Mouse (Mus musculus): ENCODE results near the gene Wfikkn1.

DNA sequence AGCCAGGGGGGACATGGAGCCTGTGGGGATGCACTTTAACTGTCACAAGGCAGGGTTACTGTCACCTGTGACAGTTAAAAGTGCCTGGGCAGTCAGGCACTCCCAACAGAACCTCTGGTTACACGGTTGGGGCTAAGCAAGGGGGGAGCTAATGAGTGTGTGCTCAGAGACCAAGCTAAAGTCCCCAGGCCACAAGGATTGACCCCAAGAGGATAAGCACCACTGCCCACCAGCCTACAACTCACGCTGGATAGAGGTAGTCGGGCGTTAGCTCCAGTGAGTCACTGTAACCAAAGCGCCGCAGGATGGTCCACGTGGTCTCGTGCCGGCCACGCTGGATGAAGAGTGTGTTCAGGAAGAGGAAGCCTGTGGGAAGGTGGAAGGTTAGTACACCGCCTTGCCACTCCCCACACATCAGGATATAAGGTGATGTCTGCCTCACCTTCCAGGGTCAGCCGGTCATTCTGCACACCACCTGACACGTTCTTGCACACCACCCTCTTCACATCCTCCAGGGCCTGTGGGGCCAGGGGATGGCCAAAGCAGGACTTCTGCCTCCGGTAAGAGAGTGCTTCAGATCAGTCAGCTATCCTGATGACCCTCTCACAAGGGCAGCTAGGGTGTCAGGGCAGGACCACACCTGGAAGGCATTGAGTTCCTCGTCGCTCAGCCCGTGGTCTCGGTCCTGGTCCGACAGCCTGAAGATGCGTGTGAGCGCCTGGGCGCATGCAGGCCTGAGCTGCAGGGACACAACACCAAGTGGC is 39.4 kb downstream of the Wfikkn1 start, which contains the start of gene Gm20683:
- no peak for TF ChIP-seq E2F4 (IDR thresholded peaks at IDR 0.05; ENCODE audit: borderline replicate concordance, low read depth, low read length)
- no peak for TF ChIP-seq CTCF (IDR thresholded peaks at IDR 0.05 in 2 of 3, conservative IDR thresholded peaks at IDR 0.05 in 1 of 3; ENCODE audit: control insufficient read depth in 1 of 3, insufficient read depth in 1 of 3, low read depth in 2 of 3, low read length in 3 of 3, poor library complexity in 1 of 3, severe bottlenecking in 1 of 3)
- no peak for TF ChIP-seq POLR2A (IDR thresholded peaks at IDR 0.05; ENCODE audit: control insufficient read depth in 1 of 2, insufficient read depth in 1 of 2, low read depth in 1 of 2, low read length in 2 of 2, poor library complexity in 1 of 2)
- TF ChIP-seq ZNF384 (IDR thresholded peaks at IDR 0.05; ENCODE audit: low read depth, low read length), result no peak
- no peak for TF ChIP-seq GABPA (IDR thresholded peaks at IDR 0.05; ENCODE audit: low read depth, low read length)
- no peak for TF ChIP-seq TBP (IDR thresholded peaks at IDR 0.05; ENCODE audit: low read depth, low read length)
- TF ChIP-seq CHD2 (IDR thresholded peaks at IDR 0.05; ENCODE audit: low read length), result no peak
- no peak for TF ChIP-seq RAD21 (IDR thresholded peaks at IDR 0.05; ENCODE audit: low read depth, low read length)
- TF ChIP-seq HCFC1 (IDR thresholded peaks at IDR 0.05; ENCODE audit: low read depth, low read length), result no peak
- TF ChIP-seq MAZ (IDR thresholded peaks at IDR 0.05; ENCODE audit: low read depth, low read length), result no peak
